Mouse (Mus musculus): ENCODE measurements around the gene AL731706.2.
"Not testable (repeated sequence)": the region's sequence is repeated elsewhere in the genome, so short reads cannot be mapped to it uniquely, and the experiment has no call there.

AL731706.2 gene

DNA sequence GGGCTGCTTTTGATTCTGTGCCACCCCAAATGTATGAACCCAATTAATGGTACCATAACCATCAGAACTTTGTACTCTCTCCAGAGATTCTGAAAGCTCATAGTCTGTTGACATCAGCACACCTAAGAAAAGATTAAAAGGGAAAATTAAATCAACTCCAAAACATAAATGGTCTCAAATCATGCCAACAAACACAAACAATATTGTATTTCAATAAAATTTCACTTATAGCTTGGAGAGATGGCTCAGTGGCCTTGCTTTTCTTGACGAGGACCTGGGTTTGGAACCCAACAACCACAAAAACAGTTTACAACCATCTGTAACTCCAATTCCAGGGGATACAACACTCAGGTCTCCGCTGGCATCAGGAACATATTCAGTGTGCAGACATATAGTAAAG is at the start of gene AL731706.2:
Gene AL731706.2, minus strand, starts transcription at position 101 of the 400 bp plus-strand sequence.
- DNase-seq: no peak

DNA sequence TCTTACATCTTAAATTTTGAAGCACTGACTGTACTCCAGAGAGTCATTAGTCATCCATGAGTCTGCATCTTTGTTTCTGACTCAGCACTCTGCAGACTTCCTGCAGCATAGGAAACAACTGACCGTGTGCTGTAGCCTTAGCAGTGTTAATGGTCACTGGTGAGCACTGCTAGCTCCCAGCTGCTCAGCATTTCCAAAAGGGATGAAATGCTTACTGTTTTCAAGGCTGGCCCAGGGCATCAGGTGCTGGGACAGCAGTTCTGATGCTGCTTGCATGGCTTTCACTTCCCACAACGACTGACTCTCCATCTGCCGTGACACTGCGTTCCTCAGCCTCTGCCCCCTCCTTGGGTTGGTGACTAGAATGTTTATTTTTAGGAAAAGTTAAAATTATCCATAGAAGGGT is 35.5 kb upstream of the AL731706.2 start:
- no peak for DNase-seq

DNA sequence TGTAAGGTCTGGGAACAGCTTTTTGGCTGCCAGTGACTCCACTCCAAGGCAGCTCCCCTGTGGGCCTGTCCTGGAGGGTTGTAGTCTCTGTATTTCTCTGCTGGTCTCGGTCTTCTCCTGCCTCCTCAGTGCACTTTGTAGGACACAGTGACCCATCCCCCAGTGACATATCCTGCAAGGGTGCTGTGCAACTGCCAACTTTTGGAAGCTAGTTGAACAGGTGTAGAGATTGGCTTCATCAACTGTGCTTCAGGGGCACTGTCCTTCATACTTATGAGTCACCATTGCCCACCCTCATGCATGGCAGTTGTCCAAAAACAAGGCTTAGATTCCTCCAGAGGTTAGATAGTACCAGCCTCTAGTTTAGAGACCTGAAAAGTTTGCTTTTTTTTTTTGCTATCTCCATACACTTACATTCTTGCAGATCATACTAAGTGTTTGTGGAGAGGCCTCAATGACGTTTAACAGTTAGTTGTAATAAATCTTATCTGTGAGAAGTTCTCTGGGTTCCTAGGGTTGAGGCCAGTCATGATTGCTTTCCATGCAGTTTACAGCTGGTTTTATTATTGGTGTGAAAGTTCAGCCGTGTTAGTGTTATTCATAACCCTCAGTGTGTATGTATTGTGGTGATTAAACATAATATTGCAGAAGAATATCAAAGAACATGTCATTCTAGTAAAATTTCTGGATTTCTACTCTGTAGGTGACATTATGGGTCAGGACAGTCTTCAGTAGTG is 34.9 kb upstream of the AL731706.2 start:
- no peak for DNase-seq

DNA sequence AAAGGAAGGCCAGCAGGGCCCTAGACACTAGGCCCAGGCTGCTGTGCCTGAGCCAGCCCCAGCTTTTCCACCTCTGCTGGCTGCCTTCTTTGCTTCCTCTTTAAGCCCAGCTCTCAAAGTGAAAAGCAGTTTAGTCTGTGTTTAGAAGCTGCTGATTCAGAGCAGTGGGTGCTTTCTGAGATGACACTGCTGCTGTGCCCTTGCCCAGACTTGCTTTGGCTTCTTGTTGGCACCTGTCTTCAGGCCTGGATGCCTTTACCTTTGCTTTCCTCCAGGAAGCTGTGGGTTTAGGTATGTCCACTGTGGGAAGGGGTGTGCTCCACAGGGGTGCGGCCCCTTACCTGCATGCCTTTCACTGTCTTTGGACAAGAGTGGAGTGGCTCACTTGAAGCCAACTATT is 34.0 kb upstream of the AL731706.2 start:
- no peak for DNase-seq

DNA sequence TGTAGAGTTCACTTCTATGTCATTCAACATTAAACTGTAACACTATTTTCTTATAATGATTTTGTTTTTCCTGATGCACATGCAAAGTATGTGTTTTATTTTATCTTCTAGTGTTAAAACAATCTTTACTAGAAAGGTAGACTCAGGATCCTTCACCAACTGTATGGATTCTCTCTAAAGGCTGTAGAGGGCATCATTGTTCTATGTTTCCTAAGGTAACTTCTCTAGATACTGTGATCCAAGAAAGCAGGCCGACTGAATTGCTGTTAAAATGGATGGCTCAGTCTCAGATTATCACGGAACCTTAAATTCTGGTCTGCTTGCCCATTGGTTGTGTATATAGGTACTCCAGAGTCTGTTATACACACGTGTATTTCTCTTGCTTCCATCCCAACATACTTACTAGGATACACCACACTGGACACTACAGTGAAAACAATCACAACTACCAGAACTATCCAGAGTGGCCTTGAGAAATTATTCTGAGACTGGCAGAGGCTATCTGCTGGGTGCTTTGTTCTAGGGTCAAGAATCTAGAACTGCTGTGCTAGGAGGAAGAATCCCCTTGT is 28.9 kb upstream of the AL731706.2 start:
- DNase-seq: no peak

DNA sequence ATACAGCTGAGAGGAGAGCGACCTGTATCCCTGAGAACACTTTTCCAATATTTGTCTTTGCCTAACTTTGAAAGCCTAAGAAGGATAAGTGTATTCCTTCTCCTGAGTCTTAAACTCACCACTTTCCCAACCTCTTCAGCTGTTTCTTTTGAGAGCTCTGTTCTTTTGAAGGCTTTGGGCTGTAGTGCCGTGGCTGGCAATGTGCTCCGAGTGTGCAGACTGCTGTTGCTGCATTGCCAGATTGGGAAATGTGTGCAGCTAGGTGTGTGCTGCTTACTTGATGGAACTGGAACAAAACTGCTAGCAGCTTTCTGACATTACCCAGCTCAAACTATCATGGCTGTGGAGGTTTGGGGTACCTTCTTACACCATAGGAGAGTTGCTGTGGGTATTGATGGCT is 27.5 kb upstream of the AL731706.2 start:
- no peak for DNase-seq

DNA sequence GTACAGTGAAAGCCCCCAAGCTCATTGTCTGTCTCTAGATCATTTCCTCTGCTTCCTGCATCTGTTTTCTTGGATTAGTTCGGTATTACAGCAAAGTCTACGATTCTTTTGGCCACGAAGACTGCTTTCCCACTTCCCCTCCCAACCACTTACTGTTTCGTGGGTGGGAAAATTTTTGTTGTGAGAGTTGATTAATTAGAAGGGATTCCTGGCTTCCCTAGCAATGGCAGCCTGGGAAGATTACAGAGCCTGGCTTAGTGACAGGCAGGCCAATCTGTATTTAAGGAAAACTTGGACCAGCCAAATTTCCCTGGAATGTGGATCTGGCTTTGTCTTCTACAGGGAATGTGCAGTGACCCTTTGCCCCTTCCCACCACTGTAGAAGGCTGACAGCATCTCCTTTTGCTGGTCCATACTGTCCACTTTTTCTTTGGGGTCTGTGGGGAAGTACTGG is 26.5 kb upstream of the AL731706.2 start:
- DNase-seq: no peak

DNA sequence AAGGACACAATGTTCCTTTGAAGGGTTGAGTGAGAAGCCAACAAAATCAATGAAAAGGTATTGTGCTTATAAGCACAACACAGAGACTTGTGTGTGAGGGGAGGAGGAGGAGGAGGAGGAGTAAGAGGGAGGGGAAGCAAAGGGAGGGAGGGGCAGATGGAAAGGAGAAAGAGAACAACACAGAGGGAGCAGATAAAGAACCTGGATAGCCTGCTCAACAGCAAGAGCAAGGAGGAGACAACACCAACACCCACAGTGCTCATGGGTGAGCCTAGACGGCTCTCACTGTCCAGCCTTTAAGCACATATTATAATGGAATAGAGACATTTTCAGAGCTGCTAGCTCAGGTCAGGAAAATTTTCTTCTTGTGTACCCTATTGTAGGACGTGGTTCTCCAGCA is 23.8 kb upstream of the AL731706.2 start:
- no peak for DNase-seq

DNA sequence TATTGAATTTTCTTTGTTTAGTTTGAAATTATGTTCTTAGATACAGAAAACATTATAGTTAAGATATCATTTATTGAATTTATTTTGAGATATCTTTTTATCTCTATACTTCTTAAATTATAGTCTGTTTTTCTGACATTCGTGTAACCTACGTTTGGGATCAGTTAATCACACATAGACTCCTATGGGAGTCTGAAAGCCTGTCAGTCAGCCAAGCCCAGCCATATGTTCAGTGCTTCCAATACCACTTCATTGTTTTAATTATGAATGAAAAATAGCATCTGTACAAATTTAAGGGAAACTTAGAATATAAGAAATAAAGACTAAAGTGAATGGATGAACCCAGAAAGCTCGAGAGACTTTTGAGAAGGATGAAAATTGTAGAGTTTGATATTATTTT is 23.1 kb upstream of the AL731706.2 start:
- no peak for DNase-seq

DNA sequence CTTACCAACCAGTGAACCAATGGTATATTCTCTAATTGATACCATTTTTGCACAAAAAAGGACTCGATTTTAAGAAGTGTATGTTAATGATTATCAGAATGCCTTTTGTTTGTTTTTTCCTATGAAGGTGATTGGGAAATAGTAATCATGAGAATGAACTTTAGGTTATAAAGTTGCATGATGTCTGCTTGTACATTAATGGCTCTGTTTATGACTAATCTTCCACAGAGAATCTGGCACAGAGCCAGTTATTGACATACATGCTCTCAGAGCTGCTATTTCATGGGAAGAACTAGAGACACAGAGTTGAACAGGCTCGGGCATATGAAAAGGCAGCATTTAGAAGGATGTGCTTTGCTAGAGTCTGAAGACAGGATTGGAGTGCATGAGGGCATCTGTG is 10.7 kb upstream of the AL731706.2 start:
- no peak for DNase-seq

DNA sequence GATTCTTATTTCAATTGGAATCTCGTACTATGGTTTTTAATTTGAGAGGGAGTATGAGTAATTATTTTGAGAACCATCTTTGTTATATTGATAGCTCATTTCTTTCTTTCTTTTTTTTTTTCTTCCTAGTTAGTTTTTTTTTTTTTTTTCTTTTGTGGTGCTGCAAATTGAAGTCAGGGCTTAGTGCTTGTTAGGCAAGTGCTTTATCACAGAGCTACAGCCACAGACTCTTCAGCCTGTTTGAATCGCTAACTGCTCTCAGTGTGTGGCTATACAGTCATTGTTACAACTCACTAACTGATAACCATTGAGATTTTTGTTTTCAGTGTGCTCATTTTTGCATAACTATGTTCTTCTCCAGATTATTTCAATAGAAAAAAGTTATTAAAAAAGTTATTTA is 9.0 kb upstream of the AL731706.2 start:
- DNase-seq: no peak

DNA sequence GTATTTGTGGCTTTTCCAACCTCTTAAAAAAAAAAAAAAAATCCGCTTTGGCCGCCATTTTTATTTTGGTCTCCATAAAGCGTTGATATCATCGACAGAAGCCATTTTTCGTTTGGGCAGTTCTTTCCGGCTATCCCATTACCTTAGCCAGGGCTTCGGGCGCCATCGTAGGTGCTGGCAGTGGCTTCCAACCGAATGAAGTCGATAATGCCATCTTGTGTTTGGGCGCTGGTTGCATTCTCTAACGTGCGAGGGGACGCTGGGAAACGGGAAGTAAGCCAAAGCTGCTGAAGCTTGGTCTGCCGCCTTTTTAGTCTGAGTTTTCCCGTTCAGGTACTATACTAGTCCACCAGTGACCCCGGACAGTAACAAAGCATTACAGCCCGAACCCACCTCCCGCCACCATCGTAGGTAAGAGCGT is 6.5 kb upstream of the AL731706.2 start:
- peak; percentile 98 for DNase-seq

DNA sequence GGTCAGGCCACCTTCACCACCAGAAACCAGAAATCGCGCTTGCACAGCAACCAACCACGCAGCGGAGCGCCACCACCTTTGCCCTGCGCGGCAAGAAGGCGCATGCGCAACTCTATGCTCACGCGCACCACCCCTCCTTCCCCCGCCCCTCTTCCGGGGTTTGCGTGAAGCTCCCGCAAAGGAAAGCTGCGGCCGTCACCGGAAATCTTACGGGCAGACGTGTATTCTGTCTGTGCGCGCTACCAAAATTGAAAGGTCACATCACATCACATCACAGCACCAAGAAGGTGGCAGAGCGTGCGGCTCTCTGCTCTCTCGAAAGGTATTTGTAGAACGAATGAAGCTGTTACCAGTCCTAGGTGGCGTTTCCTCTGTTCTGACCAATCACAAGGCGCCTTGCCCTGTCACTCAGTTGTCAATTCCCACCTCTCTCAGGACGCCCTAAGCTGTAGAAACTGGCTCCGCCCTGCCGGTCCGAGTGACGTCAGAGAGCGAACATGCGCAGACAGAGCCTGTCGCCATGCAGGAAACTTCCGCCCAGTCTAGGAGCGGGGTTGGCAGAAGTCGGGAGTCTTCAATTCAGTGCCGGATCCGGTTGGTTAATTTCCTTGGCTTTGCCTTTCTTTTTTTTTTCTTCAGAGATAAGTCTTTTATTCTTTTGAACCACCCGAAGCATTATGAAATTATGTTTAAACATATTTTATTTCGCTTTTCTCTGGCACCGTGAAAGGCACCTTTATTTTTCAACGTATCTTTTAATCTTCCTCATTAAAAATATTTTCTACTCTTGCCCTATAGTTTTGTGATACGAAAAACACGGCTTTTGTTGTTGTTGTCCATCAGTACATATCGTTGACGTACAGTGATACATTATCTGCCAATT is 5.8 kb upstream of the AL731706.2 start, which contains the start of the genes Slx4ip, AL731706.1 and Mkks:
Gene Slx4ip, plus strand, starts transcription at position 151 of the 883 bp plus-strand sequence.
Gene AL731706.1, minus strand, starts transcription at position 322 of the 883 bp plus-strand sequence.
Gene Mkks, minus strand, starts transcription at position 322 of the 883 bp plus-strand sequence.
- DNase-seq: peak; percentile 100

DNA sequence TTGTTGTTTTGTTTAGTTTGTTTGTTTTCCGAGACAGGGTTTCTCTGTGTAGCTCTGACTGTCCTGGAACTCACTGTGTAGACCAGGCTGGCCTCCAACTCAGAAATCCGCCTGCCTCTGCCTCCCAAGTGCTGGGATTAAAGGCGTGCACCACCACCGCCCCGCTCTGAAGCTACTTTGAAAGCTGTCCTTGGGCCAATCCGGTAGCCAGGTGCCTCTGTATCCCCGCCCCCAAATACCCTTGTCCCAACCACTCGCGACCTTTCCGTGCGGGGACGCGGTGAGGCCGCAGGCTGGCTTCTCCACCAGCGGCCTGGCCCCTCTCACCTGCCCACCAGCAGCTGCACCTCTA is 5.2 kb upstream of the AL731706.2 start:
- not testable (repeated sequence) for DNase-seq

DNA sequence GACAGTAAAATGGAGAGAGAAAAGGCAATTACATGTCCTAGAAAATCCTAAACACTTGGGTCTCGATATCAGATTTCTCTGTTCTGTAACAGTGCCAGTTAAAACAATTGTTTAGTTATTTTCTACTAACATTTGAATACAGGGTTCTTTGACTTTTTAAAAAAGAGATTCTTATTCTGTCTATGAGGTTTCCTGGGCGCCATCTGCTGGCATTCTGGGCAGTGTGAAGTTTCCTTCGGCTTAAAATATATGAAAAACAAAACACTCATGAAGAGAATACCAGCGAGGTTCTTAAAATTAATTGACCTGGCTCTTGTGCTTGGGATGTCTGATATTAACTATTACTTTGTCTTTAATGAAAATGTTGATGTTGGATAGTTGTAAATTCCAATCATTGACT is 1.4 kb upstream of the AL731706.2 start:
- DNase-seq: no peak

DNA sequence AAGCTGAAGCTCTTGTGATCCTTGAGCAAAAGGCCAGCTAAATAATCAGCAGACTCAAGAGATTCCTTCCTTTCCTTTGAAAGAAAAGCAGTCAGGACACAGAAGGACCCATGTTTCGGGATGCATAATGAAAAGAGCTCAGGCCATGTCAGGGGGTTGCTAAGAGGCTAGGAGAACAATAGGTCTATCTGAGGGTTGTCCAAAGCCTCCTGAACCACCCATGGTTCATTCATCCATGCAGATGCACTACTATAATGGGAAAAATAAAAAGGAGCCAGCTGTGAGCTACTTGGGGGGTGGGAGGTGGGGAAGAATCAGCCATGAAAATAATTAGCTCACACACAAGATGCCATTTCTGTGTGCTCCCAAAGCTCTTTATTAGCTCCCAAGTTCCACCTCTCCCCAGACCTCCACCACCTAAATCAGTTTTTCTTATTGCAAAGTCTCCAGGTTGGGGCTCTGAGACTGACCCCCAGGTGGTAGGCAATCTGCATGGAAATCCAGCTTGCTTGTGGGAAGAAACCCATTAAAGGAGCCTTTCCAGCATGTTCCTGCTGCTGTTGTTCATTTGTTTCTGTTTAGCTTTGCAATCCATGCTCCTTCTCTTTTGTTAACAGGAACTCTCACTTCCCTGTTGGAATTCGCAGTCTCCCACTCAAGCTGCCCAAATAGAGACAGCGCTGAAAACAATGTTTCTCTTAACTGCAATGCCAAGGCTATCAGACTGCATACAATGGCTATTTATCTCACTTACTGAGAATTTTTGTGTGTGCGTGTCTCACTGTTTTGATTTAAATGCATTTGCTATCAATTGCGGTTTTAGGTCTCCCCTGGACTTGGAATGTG is 30.7 kb downstream of the AL731706.2 start:
- DNase-seq: no peak

DNA sequence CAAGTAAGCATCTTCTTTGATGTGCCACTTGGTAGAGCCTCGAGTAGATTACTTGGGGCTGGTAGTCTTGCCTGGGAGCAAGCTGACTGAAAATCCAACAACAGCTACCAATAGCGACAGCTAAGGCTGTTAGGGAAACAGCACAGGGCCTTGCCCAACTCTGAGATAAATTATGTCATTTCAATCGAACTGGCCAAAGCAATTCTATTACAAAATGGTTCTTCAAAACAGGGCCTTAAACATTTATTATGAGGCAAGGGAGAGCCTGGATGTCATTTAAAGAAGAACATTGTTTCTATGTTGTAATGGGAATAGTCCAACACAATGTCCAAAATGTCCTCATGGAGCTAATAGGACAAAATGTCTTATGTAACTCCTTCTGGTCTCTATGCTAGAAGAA is 35.1 kb downstream of the AL731706.2 start:
- no peak for DNase-seq

DNA sequence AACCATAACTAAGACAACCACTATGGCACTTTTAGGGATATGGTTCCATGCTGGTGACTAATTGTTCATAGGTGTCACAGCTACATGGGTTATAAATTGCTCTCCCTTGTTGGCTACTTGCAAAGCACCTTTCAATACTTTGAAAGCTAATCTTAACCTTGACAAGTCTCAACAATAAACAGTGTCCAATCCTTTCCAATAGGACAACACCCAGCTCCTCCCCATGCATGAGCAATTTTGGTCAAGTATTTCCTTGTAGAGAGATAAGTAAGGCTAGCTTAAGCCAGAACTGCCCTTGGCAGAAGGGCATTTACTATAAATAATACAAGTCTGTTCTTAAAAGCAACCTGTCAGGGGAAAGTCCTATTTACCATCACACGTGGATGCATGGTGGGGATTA is 47.5 kb downstream of the AL731706.2 start:
- no peak for DNase-seq

DNA sequence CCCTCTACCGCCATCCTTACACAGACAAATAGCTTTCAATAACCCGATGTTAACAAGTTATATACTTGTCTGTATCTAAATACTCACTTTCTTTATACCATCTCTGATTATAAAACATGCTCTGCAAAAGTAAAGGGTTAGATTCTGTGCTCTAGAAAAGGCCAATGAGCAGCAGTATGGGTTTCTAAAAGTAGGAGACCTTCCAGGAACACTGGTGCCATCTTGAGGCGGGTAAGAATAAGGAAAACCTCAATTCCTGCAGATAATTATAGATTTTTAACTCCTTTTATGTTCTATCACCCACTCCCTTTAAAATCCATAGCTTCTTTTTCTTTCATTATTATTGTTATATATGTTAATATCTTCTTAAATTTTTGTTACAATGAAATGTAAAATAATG is 49.6 kb downstream of the AL731706.2 start:
- no peak for DNase-seq

All from kidney, adult 11 months (tissue).